Mouse (Mus musculus) A20 (cell line): Measurements from ENCODE around the gene Gm3173.
"Not testable (repeated sequence)": the region's sequence is repeated elsewhere in the genome, so short reads cannot be mapped to it uniquely, and the experiment has no call there.

Source experiments
- DNase-seq: peaks from one replicate; pipeline ENCODE4 v3.0.0-alpha.2; 2011; ENCODE audit warnings: low read depth, low spot score

Gene Gm3173

DNA sequence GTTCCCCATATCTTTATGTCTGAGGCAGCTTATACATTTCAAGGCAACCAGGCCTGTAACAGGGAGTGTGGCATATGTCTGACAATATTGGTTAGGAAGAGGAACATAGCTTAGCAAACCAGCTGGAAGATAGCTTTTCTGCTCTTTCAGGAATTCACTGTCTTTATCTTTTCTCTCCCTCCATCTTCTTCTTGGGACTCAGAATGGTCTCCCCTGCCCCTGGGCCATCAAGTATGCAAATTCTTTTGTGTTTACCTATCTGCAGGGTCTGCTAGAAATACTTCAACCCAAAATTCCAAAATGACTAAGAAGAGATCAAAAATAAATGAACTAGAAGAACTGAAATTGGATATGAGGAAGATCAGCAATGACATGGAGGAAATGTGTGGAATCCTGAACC is at the start of gene Gm3173:
Gene Gm3173, plus strand, starts transcription at position 301 of the 400 bp plus-strand sequence.
- DNase-seq: not testable (repeated sequence)

- DNase-seq: not testable (repeated sequence)
Observed at GRCm38 (mm10) chr14:4385606-4386005, 45.2 kb upstream of the Gm3173 start.

GRCm38 (mm10) chr14:4392841-4393530 is 37.8 kb upstream of the Gm3173 start:
- DNase-seq: not testable (repeated sequence)

GRCm38 (mm10) chr14:4397226-4397625 is 33.6 kb upstream of the Gm3173 start, which contains the start of gene Gm3159:
Gene Gm3159, plus strand, starts transcription at chr14:4397526.
- not testable (repeated sequence) for DNase-seq

- DNase-seq: not testable (repeated sequence)
Observed at GRCm38 (mm10) chr14:4398624-4399023, 32.2 kb upstream of the Gm3173 start.

DNA sequence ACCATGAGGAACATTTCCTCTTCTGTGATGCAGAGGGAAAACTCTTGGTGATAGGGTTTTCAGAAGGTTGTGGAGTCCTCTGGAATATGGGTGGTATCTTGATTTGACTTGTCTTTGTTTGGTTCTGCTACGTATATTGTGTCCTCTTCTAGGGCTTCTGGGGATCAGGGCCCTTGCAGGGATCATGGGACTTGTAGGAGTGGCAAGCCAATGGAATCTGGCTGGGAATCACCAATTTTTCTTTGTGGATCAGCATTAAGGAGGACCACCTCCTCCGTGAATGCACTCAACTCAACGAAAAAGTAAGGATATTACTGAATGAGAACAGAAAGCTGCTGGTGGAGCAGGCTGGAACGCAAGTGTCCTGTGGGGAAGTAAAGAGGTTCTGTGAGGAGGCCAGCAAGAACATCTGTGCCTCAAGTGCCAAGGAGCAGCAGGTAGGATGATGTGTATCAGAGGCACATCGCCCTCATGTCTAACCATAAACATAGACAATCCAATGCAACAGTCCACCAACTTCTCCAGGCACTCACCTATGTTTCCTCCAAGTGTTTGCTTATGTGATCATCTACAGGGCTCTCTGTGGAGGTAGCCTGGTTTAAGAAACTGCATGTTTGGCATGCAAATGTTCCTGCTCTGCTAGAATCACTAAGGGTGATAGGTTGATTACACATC is 30.5 kb upstream of the Gm3173 start:
- not testable (repeated sequence) for DNase-seq

DNA sequence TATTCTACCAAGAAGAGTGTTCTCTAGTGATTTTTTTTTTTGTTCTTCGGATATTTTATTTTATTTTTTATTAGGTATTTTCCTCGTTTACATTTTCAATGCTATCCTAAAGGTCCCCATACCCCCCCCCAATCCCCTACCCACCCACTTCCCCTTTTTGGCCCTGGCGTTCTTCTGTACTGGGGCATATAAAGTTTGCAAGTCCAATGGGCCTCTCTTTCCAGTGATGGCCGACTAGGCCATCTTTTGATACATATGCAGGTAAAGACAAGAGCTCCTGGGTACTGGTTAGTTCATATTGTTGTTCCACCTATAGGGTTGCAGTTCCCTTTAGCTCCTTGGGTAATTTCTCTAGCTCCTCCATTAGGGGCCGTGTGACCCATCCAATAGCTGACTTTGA is 29.5 kb upstream of the Gm3173 start:
- DNase-seq: not testable (repeated sequence)

DNA sequence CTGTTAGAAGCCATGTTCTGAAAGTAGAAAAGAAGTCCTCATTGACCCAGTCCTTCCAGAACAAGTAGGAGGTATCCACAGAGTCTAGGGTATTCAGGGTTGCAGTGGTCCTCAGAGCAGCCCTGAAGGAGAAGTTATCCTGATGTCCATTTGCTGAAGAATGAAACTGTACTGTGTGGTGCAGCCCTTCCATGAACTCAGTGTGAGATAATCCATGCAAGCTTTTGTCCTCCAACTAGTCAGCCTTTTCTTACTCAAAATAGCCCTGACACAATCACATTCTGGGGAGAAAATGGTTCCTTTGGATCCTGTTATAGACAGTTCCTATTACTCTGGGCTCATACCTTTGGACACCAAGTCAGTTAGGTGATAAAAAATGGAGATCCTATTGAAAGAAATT is 27.0 kb upstream of the Gm3173 start:
- DNase-seq: not testable (repeated sequence)

DNA sequence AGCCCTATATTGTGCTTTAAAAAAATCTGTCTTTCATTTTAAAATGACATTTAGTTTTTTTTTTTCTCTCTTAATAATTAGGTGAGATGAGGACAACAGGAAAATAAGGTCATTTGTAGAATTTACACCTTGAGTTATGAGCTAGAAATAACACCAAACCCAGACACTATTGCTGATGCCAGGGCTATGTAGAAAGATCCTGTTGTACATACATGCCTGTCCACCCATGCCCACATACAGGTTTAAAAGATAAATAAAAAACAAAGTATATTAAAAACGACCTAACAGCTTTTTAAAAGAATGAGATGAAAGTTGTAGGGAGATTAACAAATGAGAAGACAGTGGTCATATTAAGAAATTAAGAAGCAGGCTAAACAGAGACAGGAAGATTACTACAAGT is 20.9 kb upstream of the Gm3173 start:
- DNase-seq: not testable (repeated sequence)

DNA sequence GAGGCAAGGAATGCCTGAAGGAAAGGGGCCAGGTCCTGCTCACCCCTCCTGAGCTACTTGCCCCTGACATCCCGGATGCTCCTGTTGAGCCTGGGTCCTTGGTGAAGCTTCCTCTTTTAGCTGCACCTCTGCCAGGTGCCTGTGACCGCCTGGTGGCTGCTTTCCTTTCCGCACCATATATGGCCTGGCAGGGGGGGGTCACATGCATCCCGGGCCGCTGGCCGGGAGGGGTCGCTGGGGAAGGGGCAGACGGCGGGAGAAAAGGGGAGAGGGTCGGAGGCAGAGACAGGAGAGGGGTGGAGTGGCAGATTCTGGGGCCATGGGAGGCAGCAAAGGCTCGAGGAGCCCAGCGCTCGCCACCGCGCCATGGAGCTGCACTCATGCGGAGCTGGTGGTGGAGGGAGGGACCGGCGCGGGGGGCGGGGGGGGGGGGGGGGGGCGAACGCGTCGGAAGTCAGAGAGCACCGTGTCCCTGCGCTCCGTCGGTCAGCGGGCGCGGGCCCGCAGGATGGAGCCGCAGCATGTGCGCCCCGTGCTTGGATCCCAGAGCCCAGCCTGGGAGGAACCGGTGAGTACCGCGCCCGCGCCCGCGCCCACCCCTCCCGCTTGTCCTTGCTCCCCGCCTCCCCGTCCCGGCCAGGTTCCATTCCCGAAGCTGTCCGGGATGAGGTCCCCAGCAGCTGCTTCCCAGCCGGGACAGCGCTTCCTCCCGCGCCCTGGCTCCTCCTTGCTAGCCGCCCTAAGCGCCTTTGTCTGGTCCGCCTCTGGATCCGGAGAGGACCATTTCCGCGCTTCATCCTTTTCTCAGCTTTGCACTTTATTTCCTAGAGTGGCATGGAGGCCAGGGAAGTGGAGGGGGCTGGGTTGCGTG is 15.6 kb upstream of the Gm3173 start, which contains the start of gene Gm3164:
Gene Gm3164, plus strand, starts transcription at position 484 of the 871 bp plus-strand sequence.
- not testable (repeated sequence) for DNase-seq

DNA sequence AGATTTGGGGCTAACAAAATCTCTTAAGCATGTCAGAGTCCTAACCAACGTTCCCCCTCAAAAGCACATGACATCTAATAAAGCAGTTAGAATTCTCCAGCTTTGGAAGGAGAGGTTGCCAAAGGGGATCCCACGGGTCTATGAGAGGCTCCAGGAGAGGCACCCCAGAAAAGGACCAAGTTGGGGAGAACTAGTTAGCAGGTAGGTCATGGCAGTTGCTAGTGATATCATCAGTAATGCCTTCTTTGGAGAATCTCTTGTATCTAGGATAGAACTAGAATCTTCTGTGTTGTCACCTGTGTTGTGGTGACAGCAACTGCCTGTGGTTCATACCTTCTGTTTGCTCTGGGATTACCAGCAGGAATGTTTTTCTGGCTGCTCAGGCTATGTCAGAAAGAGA is 50.7 kb downstream of the Gm3173 start, which contains the start of gene Gm3182:
Gene Gm3182, plus strand, starts transcription at position 301 of the 400 bp plus-strand sequence.
- DNase-seq: not testable (repeated sequence)

DNA sequence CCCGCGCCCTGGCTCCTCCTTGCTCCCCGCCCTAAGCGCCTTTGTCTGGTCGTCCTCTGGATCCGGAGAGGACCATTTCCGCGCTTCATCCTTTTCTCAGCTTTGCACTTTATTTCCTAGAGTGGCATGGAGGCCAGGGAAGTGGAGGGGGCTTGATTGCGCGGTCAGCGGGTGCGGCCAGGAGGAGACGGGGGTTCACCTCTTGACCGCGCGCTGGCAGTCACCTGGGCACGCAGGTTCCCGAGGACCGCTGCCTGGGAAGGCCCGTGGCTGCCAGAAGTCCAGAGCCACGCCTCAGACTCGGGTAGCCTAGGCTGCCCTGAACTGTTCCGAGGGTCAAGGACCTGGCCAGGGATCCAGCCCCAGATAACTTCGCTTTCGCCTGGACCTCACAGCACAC is 68.6 kb downstream of the Gm3173 start:
- DNase-seq: not testable (repeated sequence)

DNA sequence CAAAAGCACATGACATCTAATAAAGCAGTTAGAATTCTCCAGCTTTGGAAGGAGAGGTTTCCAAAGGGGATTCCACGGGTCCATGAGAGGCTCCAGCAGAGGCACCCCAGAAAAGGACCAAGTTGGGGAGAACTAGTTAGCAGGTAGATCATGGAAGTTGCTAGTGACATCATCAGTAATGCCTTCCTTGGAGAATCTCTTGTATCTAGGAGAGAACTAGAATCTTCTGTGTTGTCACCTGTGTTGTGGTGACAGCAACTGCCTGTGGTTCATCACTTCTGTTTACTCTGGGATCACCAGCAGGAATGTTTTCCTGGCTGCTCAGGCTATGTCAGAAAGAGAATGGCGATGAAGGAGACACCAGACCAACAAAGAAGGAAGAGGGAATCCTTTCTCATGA is 124.3 kb downstream of the Gm3173 start, which contains the start of gene Gm3047:
Gene Gm3047, plus strand, starts transcription at position 301 of the 400 bp plus-strand sequence.
- DNase-seq: not testable (repeated sequence)
